Mouse (Mus musculus) forebrain, embryonic 11.5 days (tissue): ENCODE data around the gene Pdpk1. TPM values are rescaled to one million over a fixed set of nuclear protein-coding genes. Genes with fewer than 3 reads are reported as not detected.

Experiments
- ATAC-seq: fragments of 200-750 bp; cut with Nextera tagmentation; replicated peaks from 2 replicates; pipeline ENCODE4 v1.8.0; 2017; ENCODE audit warnings: moderate TSS enrichment; ENCODE audit not compliant: low FRiP score
- DNase-seq: peaks from one replicate; pipeline ENCODE4 v3.0.0-alpha.2; 2017; ENCODE audit warnings: low spot score
- H3K27ac ChIP-seq: fragments of 300-500 bp; sonication (generic); 2 replicates; pipeline ENCODE4 v1.5.1; 2014; ENCODE audit warnings: low read depth, low read length
- H3K27me3 ChIP-seq: fragments of 300-500 bp; sonication (generic); 2 replicates; pipeline ENCODE4 v1.6.1; 2014; ENCODE audit warnings: mild to moderate bottlenecking, low read length, mixed read lengths; ENCODE audit not compliant: control insufficient read depth, insufficient read depth
- H3K36me3 ChIP-seq: fragments of 300-500 bp; sonication (generic); 2 replicates; pipeline ENCODE4 v1.6.1; 2014; ENCODE audit warnings: mild to moderate bottlenecking, low read length, moderate library complexity, mixed read lengths; ENCODE audit not compliant: control insufficient read depth, insufficient read depth
- H3K4me1 ChIP-seq: fragments of 300-500 bp; sonication (generic); replicated peaks from 2 replicates; pipeline ENCODE4 v1.6.1; 2014; ENCODE audit warnings: low read length, mixed read lengths; ENCODE audit not compliant: control insufficient read depth, insufficient read depth
- H3K4me2 ChIP-seq: fragments of 300-500 bp; sonication (generic); 2 replicates; pipeline ENCODE4 v1.6.1; 2014; ENCODE audit warnings: low read depth, mild to moderate bottlenecking, low read length, moderate library complexity, mixed read lengths; ENCODE audit not compliant: severe bottlenecking
- H3K4me3 ChIP-seq: fragments of 300-500 bp; sonication (generic); 2 replicates; pipeline ENCODE4 v1.5.1; 2014; ENCODE audit warnings: low read depth, low read length
- H3K9ac ChIP-seq: fragments of 300-500 bp; sonication (generic); 2 replicates; pipeline ENCODE4 v1.6.1; 2014; ENCODE audit warnings: low read length
- H3K9me3 ChIP-seq: fragments of 300-500 bp; sonication (generic); 2 replicates; pipeline ENCODE4 v1.6.1; 2016; ENCODE audit warnings: low read length, mixed read lengths; ENCODE audit not compliant: control insufficient read depth
- WGBS: fragments of 180-500 bp; shearing (Covaris S2); extraction: QIAGEN DNeasy Blood & Tissue Kit; methylation state at CpG from one replicate; pipeline ENCODE4 v1.1.7; 2014; 5-methylcytosine and 5-hydroxymethylcytosine counted together
- polyA plus RNA-seq: library from polyadenylated mRNA; unstranded; fragments of >200 nt; fragmentation: Nextera tagmentation; extraction: Ambion mirVana; gene quantifications from 2 replicates; pipeline ENCODE4 v1.2.1, GENCODE M21; 2014

The Pdpk1 gene
- polyA plus RNA-seq, 1 experiment from 2014 or later: 46.6 TPM

DNA sequence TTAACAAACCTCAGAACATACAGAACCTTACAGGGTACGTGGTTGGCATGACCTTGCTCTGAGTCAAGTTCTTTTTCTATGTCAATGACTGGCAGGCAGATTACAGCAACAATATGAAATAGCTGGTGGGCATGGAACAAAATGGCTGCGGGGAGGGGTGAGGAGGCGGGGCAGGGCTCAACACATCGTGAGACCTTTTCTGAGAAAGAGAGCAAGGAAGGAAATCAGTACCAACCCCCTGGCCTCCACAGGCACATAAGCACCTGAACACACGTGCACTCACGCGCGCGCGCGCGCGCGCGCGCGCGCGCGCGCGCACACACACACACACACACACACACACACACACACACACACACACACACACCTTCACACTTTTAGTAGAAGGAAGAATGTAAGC, 120.2 kb downstream of the Pdpk1 start:
- WGBS: 80% methylated on average over 10 of the region's 22 CpGs

DNA sequence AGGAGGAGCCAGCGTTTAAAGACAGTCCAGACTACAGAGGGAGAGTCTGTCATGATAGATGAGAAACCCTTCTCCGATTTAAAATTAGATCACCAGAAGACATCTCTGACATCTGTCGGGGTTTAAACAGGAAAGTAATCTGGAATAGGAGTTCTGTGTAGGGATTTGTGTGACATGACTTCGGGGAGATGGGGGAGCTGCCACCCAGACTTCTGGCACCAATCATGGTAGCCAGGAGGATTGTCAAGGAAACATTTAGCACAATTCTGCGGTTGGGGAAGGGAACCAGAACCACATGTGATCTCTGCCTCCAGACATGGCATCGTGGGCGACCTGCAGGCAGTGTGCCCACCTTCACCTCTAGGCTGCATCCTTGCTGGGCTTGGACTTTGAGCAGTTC, 121.2 kb downstream of the Pdpk1 start:
- no peaks in the 10 kb centered on the region for H3K4me1 ChIP-seq
- ATAC-seq (no peak), DNase-seq (no peak)
- no peaks in the 10 kb centered on the region for H3K27me3 ChIP-seq
- H3K4me2 ChIP-seq: no peak overlapping the region
- no peak overlapping the region for H3K27ac ChIP-seq
- no peak overlapping the region for H3K4me3 ChIP-seq
- H3K9me3 ChIP-seq: no peaks in the 10 kb centered on the region
- H3K36me3 ChIP-seq: no peaks in the 10 kb centered on the region
- H3K9ac ChIP-seq: no peak overlapping the region
- 84% methylated on average over 7 of the region's 7 CpGs for WGBS

More for the DNA sequence above, 120.2 kb downstream of the Pdpk1 start:
- Histone ChIP-seq H3K9ac (no peak overlapping the region), H3K36me3 (no peaks in the 10 kb centered on the region), H3K27me3 (no peaks in the 10 kb centered on the region), H3K4me2 (no peak overlapping the region), H3K4me1 (no peaks in the 10 kb centered on the region), H3K4me3 (no peak overlapping the region), H3K9me3 (no peaks in the 10 kb centered on the region), H3K27ac (no peak overlapping the region)
- no peak for DNase-seq
- no peak for ATAC-seq

Other genes with a start within 250 kb of the Pdpk1 start
- gene Dcpp3, start 233.5 kb downstream of the Pdpk1 start, polyA plus RNA-seq: not detected in 2 replicates
- gene Sbp, start 209.3 kb downstream of the Pdpk1 start, polyA plus RNA-seq: not detected in 2 replicates
- gene Sbpl, start 195.7 kb downstream of the Pdpk1 start, polyA plus RNA-seq: not detected in 2 replicates
- not detected in 2 replicates for gene Prss30, start 170.4 kb downstream of the Pdpk1 start, polyA plus RNA-seq
- gene Prss22, start 152.8 kb downstream of the Pdpk1 start, polyA plus RNA-seq: not detected in 2 replicates
- gene Prss27, start 112.8 kb downstream of the Pdpk1 start, polyA plus RNA-seq: 0.15 TPM in 1 of 2 replicates, not detected in the other
- 82.8 and 85.0 TPM in 2 replicates for gene Kctd5, start 77.4 kb downstream of the Pdpk1 start, polyA plus RNA-seq
- gene Amdhd2, start 12.8 kb upstream of the Pdpk1 start, polyA plus RNA-seq: 29.5 and 34.7 TPM in 2 replicates
- gene Atp6v0c, start 18.8 kb upstream of the Pdpk1 start, polyA plus RNA-seq: 394 and 453 TPM in 2 replicates
- 8.3 and 8.4 TPM in 2 replicates for gene Tbc1d24, start 54.6 kb upstream of the Pdpk1 start, polyA plus RNA-seq
- 3.8 and 4.9 TPM in 2 replicates for gene Ntn3, start 58.6 kb upstream of the Pdpk1 start, polyA plus RNA-seq
- 17.7 and 19.2 TPM in 2 replicates for gene Tedc2, start 69.9 kb upstream of the Pdpk1 start, polyA plus RNA-seq
- gene Ccnf, start 100.6 kb upstream of the Pdpk1 start, polyA plus RNA-seq: 117 and 120 TPM in 2 replicates
- gene Abca17, start 200.1 kb upstream of the Pdpk1 start, polyA plus RNA-seq: not detected in 2 replicates
- gene Abca3, start 201.0 kb upstream of the Pdpk1 start, polyA plus RNA-seq: 12.9 and 14.6 TPM in 2 replicates